Mouse (Mus musculus) frontal cortex, postnatal 10 days (tissue): ENCODE measurements around the gene Hoxd11.

ENCODE experiments used
- DNase-seq, 2 experiments: peaks; one replicate each; pipeline ENCODE4 v3.0.0; 2022; ENCODE audit warnings: low spot score in 2 of 2, mixed read lengths in 1 of 2

The Hoxd11 gene

DNA sequence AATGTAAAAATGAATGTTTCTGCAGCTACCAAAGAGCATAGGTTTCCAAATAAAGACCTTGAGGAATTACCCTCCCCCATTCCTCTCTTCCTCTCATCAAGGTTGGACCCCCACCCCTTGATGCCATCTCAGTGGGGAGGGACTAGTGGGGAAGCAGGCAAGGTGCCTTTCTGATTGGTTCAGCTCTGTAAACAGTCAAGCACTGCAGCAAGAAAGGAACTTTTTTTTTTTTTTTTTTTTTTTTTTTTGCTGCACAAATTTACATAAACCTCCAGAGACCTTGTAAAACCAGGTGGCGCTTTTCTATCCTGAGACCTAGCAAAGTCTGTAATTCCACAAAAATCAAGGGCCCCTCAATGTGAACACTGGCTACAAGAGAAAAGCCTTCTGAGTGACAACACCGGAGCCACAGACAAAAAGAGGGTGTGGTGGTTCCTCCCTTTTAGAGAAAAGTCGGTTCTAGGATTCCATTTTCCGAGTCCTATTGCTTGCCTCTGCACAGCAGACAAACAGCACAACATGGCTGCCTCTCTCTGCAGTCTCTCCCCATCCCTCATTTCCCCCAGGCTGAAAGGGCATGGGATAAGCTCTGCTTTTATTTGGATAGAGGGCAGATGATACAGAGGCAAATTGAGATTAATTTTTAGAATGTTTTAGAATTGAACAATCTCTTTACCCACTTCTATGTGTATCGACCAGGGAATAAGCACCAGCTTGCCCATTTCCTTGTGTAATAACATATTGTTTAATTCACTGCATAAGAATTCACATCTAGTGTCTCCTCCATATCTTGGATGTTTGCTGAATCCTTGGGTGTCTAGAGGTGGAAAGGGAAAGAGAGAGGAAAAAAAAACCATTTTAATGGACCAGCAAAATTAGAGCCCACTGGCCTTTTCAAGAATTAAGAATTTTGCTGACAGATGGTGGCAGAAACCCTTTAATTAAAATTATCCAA lies 30.4 kb downstream of the Hoxd11 start:
- no peak for DNase-seq

DNA sequence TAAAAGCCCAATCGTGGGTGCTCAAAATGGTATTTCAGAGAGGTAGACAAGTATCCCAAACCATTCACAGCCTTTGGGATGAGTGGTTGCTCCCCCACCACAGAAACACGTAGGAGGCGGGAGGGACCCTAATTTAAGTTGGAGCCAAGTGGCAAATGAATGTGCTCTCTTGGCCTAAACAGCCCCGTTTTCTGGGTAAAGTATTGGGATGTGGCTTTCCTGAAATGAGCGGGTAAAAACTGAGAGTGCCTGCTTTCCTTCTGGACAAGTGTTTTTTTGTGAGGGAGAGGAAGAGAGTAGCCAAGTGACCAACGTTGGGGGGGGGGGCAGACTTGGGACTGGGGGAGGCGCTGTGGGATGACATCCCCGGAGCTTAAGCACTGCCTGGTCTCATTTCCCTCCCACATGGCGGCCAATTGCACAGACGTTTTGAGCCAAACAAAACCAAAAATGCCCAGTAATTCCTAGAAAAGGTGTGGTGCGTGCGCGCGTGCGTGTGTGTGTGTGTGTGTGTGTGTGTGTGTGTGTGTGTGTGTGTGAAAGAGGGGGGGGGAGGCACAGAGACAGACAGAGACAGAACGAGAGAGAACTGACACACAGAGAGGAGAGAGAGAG lies 31.7 kb downstream of the Hoxd11 start:
- DNase-seq: no peak

- DNase-seq: no peak
These were observed 32.6 kb downstream of the Hoxd11 start, which contains the start of the genes Hoxd3 and Hoxd4 for GRCm38 (mm10) chr2:74711721-74712621. Hoxd3 (plus strand) TSS chr2:74711927. Hoxd4 (plus strand) TSS chr2:74711929.

DNA sequence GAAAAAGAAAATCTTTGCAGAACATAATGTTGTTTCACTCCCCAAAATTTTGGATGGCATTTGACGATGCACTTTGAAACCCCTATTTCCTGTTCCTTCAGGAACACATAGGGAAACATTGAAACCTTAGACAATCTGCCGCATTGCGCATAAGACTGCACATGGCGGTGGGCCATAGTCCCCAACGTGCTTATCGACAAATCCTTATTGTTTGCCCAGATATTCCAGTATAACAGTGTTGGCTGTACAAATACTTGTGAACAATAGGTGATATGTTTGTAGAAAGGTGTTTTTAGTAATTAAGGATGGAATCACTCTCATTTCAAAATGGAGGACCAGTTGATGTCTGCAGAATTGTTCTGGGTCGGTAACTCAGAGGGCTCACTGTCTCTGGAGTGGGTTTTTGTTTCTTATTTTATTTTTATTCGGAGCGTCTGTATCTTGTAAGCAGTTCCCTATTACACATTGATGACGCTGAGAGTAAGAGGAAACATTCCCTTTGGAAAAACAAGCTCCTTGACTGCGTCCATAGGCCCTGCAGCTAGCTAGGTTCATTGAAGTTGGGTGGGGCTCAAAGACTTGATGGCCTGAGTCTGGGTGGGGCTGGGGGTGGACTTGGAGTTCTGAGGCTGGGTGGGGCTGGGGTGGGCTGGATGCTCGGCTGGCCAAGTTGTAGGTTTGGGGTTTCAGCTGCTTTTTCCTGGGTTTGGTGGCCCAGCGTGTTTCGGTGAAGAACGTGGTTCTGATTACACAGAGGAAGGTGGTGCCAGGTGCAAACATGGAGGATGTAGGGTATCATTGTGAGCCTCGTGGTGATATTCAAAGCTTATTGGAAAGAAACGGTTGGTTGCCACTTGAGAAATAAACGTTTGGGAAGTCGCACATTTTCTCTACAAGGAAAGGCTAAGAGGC lies 34.1 kb downstream of the Hoxd11 start:
- no peak for DNase-seq

- DNase-seq: no peak
These were observed 34.9 kb downstream of the Hoxd11 start for GRCm38 (mm10) chr2:74714156-74714789.

GRCm38 (mm10) chr2:74714881-74715280 lies 35.5 kb downstream of the Hoxd11 start:
- no peak for DNase-seq

DNA sequence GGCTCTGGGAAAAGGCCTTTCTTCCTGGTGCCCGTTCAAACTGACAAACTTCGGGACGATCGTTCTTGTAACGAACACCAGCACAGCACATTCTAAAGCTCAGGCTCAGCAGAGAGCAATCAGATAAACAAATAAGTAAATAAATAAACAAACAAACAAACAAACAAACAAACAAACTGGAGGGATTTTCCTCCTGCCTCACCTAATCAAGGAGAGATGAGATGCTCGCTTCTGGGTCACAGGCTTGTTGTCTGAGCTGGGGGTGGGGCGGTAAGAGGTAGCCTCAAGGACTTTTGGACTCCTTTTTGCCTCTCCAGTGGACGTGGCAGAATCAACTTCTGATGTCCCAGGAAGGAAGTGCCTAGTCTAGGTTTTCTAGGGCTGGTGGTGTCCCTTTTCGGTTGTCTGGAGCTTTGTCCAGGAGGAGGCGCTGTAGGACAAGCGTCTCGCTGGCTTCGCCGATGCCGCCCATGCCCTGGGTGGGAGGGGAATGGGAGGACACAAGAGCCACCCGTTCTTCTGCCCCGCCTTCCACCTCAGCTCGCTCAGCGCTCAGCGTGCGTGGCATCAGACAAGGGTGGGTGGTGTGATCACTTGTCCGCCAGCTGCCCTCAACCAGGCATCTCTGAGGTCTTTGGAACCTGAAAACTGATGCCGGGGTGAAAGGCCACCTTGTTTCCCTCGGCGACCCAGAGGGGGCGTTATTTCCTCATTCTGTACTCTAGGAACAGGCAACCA lies 36.3 kb downstream of the Hoxd11 start:
- DNase-seq: peak; percentile 39 to 72

- DNase-seq: no peak
These were observed 41.0 kb downstream of the Hoxd11 start for GRCm38 (mm10) chr2:74720384-74720783.

GRCm38 (mm10) chr2:74720955-74721491 lies 41.7 kb downstream of the Hoxd11 start:
- DNase-seq: no peak

GRCm38 (mm10) chr2:74721882-74722281 lies 42.5 kb downstream of the Hoxd11 start:
- DNase-seq: no peak

GRCm38 (mm10) chr2:74722949-74723348 lies 43.6 kb downstream of the Hoxd11 start:
- DNase-seq: no peak

- DNase-seq: no peak
These were observed 45.1 kb downstream of the Hoxd11 start for GRCm38 (mm10) chr2:74724244-74725015.

DNA sequence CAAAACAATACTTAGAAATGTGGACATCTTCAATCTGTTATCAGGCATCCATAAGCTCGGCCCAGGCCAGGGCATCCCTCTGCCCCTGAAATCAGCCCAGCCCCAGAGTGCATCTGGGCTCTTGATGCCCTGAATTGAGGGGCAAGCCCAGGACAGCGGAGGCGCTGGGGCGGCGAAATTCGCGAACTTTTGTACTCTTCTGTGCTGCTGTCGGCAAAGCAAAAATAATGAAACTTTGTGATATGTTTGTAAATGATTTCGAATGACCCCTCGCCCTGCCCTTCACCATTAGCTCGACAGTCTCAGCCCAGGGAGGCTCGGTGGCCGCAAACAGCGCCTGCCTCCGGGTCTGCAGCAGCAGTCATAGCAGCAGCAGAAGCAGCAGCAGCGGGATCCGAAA lies 45.8 kb downstream of the Hoxd11 start:
- no peak for DNase-seq

DNA sequence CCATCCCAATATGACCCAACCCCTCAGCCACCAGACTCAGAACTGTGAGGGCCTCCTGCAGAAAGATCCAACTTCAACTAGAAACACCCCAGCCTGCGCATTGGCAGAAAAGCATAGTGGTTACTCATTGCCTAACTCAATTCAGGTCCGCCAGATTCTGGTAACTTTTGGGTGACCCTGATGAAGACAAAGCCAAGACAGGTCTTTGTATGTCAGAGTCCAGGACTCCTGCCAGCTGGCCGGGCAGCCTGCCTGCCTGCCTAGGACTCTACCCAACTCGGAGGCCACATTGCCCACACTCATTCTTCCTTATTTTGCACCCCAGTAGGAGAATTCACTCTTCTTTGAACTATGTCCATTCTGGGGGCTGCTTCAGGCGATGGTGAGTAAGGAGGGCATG lies 47.2 kb downstream of the Hoxd11 start, which contains the start of gene Gm28230:
TSS of gene Gm28230 (plus strand) at position 178 of the 400 bp plus-strand sequence.
- DNase-seq: no peak

DNA sequence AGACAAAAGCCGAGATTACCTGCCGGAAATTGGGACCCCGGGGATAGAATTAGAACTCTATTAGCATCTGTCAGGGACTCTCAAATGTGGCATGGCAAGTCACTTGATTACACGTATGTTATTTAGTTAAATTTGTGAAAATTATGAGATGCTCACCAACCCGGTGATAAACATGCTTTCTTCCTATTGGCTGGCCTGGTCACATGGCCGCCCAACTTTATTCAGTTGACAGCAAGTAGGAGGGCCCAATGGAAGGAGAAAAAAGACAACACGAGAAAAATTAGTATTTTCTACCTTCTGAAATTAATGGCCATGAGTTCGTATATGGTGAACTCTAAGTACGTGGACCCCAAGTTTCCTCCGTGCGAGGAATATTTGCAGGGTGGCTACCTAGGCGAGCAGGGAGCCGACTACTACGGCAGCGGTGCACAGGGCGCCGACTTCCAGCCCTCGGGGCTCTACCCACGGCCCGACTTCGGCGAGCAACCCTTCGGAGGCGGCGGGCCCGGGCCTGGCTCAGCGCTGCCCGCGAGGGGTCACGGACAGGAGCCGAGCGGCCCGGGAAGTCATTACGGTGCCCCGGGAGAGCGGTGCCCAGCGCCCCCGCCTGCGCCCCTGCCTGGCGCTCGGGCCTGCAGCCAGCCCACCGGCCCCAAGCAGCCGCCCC lies 47.7 kb downstream of the Hoxd11 start:
- no peak for DNase-seq

DNA sequence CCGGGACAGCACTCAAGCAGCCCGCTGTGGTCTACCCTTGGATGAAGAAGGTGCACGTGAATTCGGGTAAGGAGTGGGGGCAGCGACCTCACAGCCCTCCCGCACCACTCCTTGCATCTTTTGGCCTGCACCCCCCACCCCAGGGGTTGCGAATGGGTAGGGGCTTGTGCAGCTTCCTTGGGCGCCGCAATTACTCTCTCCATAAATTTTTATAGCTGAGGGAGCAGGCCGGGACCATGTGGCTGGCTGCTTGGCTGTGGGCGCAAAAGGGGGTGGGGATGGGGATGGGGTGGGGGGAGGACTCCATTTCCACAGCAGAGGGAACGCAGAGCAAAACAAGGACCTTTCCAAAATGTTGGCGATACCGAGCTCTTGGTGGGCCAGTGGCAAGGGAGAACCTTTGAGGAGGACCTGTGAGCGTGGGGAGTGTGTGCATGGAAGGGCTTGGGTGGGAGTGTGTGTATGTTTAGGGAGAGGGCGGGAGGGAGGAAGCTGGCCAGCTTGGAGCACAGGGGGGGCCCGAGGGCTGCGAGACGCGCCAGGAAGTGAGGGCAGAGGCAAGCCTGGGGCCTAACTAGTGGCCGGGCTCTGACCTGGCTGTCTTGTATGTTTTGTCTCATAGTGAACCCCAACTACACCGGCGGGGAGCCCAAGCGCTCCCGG lies 48.4 kb downstream of the Hoxd11 start:
- DNase-seq: no peak

DNA sequence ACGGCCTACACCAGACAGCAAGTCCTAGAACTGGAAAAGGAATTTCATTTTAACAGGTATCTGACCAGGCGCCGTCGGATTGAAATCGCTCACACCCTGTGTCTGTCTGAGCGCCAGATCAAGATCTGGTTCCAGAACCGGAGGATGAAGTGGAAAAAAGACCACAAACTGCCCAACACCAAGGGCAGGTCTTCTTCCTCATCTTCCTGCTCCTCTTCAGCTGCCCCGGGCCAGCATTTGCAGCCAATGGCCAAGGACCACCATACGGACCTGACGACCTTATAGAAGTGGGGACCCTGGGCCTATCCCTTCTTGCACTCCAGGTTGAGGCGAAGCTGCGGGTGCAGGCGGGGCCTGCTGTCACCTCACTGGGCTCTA lies 48.9 kb downstream of the Hoxd11 start:
- DNase-seq: no peak
